Mouse (Mus musculus) heart, adult 2 months (tissue): ENCODE measurements at regions not wholly inside any gene's neighbourhood (a gene's known extent, or its start where the extent isn't known, plus 50 kb on each side); places are given as distances from the start of the nearest gene placed in this dataset.
A peak's percentile ranks its signal among the peaks of the same experiment; 100 is the strongest.

Experiments used
- DNase-seq, 2 experiments: peaks; one replicate each; pipeline ENCODE4 v3.0.0; 2021
- H3K27ac ChIP-seq: fragments of 200-600 bp; 2 replicates; pipeline ENCODE4 v1.8.1; 2022
- H3K27me3 ChIP-seq: fragments of 200-500 bp; 2 replicates; pipeline ENCODE4 v1.6.1; 2012; ENCODE audit warnings: mild to moderate bottlenecking, low read length, inconsistent platforms, mixed read lengths; ENCODE audit not compliant: control insufficient read depth, insufficient read depth
- H3K36me3 ChIP-seq: fragments of 200-500 bp; 2 replicates; pipeline ENCODE4 v1.6.1; 2012; ENCODE audit warnings: low read length, inconsistent platforms; ENCODE audit not compliant: control insufficient read depth, insufficient read depth
- H3K4me1 ChIP-seq: fragments of 200-500 bp; 2 replicates; pipeline ENCODE4 v1.6.1; 2011; ENCODE audit warnings: low read length; ENCODE audit not compliant: control insufficient read depth, insufficient read depth
- H3K4me3 ChIP-seq: fragments of 200-600 bp; 2 replicates; pipeline ENCODE4 v1.8.1; 2022
- H3K79me2 ChIP-seq: fragments of 200-500 bp; replicated peaks from 2 replicates; pipeline ENCODE4 v1.6.1; 2012; ENCODE audit warnings: mild to moderate bottlenecking, inconsistent platforms, low read length, moderate library complexity, mixed read lengths; ENCODE audit not compliant: control insufficient read depth, insufficient read depth
- H3K9ac ChIP-seq: fragments of 200-500 bp; 2 replicates; pipeline ENCODE4 v1.6.1; 2012; ENCODE audit warnings: low read depth, mild to moderate bottlenecking, control low read depth, inconsistent platforms, low read length, mixed read lengths
- CTCF ChIP-seq: fragments of 200-600 bp; IDR thresholded peaks from 2 replicates; pipeline ENCODE4 v1.8.1; 2022; ENCODE audit warnings: antibody characterized with exemption, mild to moderate bottlenecking, moderate library complexity
- EP300 ChIP-seq: fragments of 200-500 bp; IDR thresholded peaks from 2 replicates; pipeline ENCODE4 v1.6.1; 2011; ENCODE audit warnings: low read depth, low read length, control low read depth; ENCODE audit not compliant: insufficient read depth
- POLR2A ChIP-seq: fragments of 200-500 bp; IDR thresholded peaks from 2 replicates; pipeline ENCODE4 v1.6.1; 2011; ENCODE audit warnings: mild to moderate bottlenecking, low read depth, low read length, control low read depth; ENCODE audit not compliant: insufficient read depth
- WGBS: fragments of 180-500 bp; shearing (Covaris S2); methylation state at CpG from one replicate; pipeline ENCODE4 v1.1.7; 2018; 5-methylcytosine and 5-hydroxymethylcytosine counted together
- intact Hi-C: fragments of 180-260 bp; cut with DNase I; formaldehyde crosslinking; loops from one replicate; pipeline ENCODE4 v1.15.1; 2025

- H3K79me2 ChIP-seq, result no peaks in the 10 kb centered on the region
Observed at GRCm38 (mm10) chr12:12172087-12172823, 89.7 kb upstream of the Fam49a start.

GRCm38 (mm10) chr12:12176331-12177263 is 85.3 kb upstream of the Fam49a start:
- intact Hi-C loops, result loop anchor here (1.0 to 10.0 kb wide), 6 partner anchors 86 to 1036 kb away; partner anchors contain the start of genes Fam49a and Mycn
- H3K27ac ChIP-seq, result peak overlapping the region; percentile 61
- H3K79me2 ChIP-seq, result no peaks in the 10 kb centered on the region
- 0 out of 2 replicates have a peak overlapping the region, but pooled peaks have one; percentile 14 for H3K9ac ChIP-seq
- peak overlapping the region; percentile 8; the same call in 1 of the 2 replicates for H3K4me3 ChIP-seq
- WGBS, result 11% methylated on average over 13 of the region's 13 CpGs
- H3K4me1 ChIP-seq, result peaks cover 4% of the 10 kb centered on the region; the same call in 1 of the 2 replicates
- H3K27me3 ChIP-seq, result no peaks in the 10 kb centered on the region
- no peaks in the 10 kb centered on the region for H3K36me3 ChIP-seq
- TF ChIP-seq EP300 (peak; percentile 56), CTCF (peak; percentile 91), POLR2A (no peak)
- DNase-seq, result peak; percentile 75 to 85

More at GRCm38 (mm10) chr12:12172087-12172823, 89.7 kb upstream of the Fam49a start:
- Histone ChIP-seq H3K36me3 (no peaks in the 10 kb centered on the region), H3K9ac (no peak overlapping the region), H3K4me3 (no peak overlapping the region), H3K27ac (no peak overlapping the region), H3K4me1 (0 out of 2 replicates have a peak, but pooled peaks cover 2% of the 10 kb centered on the region), H3K27me3 (no peaks in the 10 kb centered on the region)
- 79% methylated on average over 6 of the region's 6 CpGs for WGBS
- TF ChIP-seq POLR2A (no peak), EP300 (no peak), CTCF (no peak)
- DNase-seq, result no peak
- intact Hi-C loops, result loop anchor here (10.0 kb wide), 1 partner anchor 773 kb away; the partner anchor contains the start of gene Mycn

DNA sequence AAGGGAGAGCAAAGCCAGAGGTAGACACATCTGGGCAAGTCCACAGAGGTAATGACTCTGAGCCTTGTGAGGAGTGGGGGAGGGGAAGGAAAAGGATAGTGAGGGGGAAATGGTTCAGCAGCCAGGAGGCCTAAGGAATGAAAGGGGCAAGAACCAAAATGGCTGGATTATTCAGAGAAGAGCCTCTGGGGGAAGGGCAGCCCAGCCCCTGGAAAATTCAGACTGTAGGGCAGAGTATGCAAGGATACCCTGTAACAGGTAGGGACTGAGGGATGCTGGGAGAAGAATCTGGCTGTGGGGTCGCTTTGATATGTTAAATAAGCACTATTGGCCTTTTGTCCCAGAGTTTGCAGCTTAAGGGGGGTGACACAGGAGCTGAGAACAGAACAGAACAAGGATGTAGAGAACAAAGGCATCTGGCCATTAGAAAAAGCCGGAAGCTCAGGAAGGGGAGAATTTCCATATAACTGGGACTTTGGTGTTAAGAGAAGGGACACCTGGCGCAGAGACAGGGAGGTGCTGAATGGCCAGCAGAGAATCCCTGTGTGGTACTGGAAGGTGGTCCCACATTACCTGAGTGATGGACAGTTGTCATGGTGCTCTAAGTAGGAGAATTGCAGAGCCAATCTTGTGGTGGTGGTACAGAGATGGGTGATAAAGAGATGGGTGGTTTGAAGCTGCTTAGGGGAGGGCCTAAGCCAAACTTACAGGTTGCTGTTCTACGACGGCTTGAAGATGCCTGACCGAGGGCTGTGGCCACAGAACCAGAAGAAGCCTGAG is 84.5 kb upstream of the Fam49a start:
- WGBS, result 89% methylated on average over 6 of the region's 6 CpGs
- intact Hi-C loops, result loop anchor here (2.0 to 10.0 kb wide), 5 partner anchors 85 to 1035 kb away; partner anchors contain the start of genes Fam49a and Mycn

DNA sequence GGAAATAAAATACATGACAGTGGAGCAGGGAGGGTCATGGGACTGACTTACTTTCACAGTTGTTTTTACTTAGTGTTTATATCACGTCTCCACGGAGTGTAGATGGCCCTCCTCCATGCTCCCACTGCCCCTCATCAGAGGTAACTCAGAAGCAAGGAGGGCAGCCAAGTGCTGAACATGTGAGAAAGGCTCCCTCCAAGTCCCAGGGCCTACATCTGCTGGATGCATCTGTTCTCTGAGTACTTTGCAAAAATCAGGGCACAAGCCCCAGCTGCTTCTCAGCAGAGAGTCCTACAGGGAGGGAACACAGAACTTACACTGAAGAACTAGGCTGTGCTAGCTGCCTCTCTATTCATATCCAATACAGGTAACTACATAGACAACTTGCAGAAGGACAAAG is 83.5 kb upstream of the Fam49a start:
- WGBS, result 47% methylated on average over 2 of the region's 2 CpGs
- Histone ChIP-seq H3K27me3 (no peaks in the 10 kb centered on the region), H3K4me1 (peaks cover 4% of the 10 kb centered on the region; the same call in 1 of the 2 replicates), H3K36me3 (no peaks in the 10 kb centered on the region), H3K27ac (peak overlapping the region; percentile 17; the same call in 1 of the 2 replicates), H3K4me3 (no peak overlapping the region), H3K79me2 (no peaks in the 10 kb centered on the region), H3K9ac (no peak overlapping the region)
- peak; percentile 47 to 69 for DNase-seq
- TF ChIP-seq EP300 (no peak), POLR2A (no peak), CTCF (no peak)
- intact Hi-C loops, result loop anchor here (5.0 to 10.0 kb wide), 4 partner anchors 84 to 1034 kb away; partner anchors contain the start of genes Fam49a and Mycn

More for the DNA sequence above, 84.5 kb upstream of the Fam49a start:
- peak overlapping the region; percentile 61; the same call in 1 of the 2 replicates for H3K27ac ChIP-seq
- H3K4me3 ChIP-seq, result no peak overlapping the region
- no peaks in the 10 kb centered on the region for H3K79me2 ChIP-seq
- H3K36me3 ChIP-seq, result no peaks in the 10 kb centered on the region
- TF ChIP-seq EP300, result no peak
- no peak for TF ChIP-seq POLR2A
- no peak for TF ChIP-seq CTCF
- H3K27me3 ChIP-seq, result no peaks in the 10 kb centered on the region
- H3K4me1 ChIP-seq, result peaks cover 4% of the 10 kb centered on the region; the same call in 1 of the 2 replicates
- no peak overlapping the region for H3K9ac ChIP-seq
- DNase-seq, result no peak
